Mouse (Mus musculus): Measurements from ENCODE around the gene Cdc45. TPM values are rescaled to one million over a fixed set of nuclear protein-coding genes. Genes with fewer than 3 reads are reported as not detected.
A peak's percentile ranks its signal among the peaks of the same experiment; 100 is the strongest.

Gene Cdc45
- total RNA-seq, 2 experiments from 2014 or later: 1.6 to 1.7 TPM

DNA sequence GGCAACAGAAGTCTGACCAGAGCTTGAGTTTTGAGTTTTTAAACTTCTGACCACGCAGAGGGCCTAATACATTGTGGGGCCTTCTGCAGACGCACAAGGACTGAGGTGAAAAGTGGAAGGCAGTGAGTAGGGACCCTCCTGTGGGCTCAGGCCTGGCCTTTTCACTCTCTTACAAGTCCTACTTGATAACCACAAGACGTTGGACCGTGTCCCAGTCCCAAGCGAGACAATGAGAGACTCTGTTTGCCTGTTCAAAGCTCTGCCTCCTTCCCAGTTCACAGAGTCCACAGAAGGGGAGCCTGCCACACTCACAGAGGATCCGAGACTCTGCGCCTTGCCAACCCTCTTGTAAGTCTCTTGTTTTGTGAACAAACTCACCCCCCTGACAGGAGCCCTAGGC lies 15.1 kb downstream of the Cdc45 start:
- intact Hi-C loops (cut with DNase I): loop anchor here (5.0 kb wide), 1 partner anchor 354 kb away; no protein-coding TSS in a partner anchor
- DNase-seq (ENCODE audit: low spot score in 2 of 2): no peak

DNA sequence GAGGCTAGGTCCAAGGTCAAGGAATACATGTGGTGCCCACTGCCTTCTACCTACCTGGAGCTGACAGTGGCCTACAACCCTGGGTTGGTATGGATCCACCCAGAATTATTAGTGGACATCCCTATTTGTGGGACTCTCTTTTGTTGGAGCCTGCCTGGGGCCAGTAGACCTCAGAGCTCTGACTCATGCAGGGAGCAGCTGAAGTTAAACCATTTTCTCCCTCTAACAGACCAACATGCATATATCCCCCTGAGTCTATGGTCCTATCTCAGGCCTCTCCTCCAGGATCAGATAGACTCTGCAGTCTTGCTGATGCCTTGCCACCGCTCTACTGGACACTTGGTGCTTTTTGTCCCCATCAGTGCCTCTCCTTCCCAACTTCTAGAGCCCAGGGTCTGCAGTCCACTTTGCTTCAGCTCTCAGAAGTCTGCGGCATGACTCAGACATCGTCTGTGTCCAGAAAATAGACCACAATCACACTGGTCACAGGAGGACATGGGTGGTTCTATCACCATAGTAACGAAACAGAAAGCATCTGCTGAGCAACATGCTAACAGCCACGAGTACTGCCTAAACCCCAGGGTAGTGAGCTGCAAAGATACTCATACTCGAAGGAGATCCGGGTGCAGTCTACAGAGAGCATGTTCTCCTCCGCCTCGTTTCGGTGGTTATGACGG lies 16.4 kb downstream of the Cdc45 start:
- peak; percentile 23 to 76 for DNase-seq (ENCODE audit: low spot score in 2 of 2)
- intact Hi-C loops (cut with DNase I): loop anchor here (5.0 kb wide), 1 partner anchor 353 kb away; no protein-coding TSS in a partner anchor

DNA sequence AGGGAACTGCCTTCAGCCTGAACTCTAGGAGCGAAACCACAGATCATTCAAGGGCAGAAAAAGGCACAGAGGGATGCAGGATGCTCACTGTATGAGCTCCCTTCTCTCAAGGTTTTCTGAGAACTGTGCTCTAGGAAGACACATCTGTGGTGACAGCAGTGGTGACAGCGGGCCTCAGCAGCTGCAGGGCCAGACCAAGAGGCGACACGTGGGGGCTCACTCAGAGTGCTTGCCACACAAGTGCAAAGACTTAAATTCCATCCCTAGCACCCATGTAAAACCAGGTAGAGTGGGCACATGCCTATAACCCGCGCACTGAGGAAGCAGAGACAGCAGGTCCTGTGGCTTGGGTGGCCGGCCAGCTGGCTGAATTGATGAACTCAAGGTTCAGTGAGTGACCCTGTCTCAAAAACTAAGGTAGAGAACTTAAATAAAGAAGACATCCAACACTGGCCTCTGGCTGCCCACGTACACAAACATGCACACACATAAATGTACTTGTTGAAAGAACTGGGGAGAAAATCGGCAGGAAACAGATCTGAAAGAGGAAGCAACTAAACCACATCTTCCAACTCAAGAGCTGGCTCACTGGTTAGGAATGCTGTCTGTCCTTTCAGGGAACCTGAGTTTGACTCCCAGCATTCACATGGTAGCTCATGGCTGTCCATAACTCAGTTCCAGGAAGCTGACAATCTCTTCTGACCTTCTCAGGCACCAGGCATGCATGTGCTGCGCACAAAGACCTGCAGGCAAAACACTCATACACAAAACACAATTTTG lies 23.0 kb downstream of the Cdc45 start:
- intact Hi-C loops (cut with DNase I): no loop called here
- no peak for DNase-seq (ENCODE audit: low spot score in 2 of 2)

DNA sequence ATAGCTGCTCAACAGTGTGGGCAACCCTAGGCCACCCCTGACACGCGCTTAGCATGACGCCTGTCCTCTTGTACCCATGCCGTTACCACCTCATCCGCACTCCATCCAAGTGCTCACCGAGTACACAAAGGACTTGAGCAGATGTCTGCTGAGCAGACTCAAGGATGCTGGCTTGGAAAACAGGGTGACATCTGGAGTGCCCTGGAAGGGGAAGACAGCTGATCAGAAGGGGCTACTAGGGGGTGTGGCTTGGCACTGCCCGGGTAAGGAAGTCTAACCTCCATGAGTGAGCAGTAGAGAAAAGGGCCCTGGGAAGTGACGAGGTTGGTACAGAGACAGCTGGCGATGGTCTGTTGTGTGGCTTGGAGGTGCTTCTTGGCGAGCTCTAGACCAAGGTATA lies 25.1 kb downstream of the Cdc45 start:
- intact Hi-C loops (cut with DNase I): no loop called here
- DNase-seq (ENCODE audit: low spot score in 2 of 2): no peak

DNA sequence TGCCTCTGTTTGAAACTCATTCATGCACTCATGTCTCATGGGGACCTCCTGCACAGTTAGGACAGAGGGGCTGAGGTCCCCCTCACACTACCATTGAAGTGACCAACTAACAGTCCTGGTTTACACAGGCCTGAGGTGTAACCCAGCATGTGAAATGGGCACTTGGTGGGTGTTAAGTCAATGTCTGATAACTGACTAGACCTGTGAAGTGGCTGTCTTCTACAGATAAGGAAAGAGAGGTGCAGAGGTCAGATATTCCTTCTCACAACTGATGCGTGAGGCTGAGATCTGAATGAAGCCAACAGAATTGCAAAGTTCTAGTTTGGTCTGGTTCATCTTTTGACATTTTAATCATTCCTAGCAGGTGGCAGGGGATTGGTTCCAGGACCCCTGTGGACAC lies 26.3 kb downstream of the Cdc45 start:
- intact Hi-C loops (cut with DNase I): no loop called here

DNA sequence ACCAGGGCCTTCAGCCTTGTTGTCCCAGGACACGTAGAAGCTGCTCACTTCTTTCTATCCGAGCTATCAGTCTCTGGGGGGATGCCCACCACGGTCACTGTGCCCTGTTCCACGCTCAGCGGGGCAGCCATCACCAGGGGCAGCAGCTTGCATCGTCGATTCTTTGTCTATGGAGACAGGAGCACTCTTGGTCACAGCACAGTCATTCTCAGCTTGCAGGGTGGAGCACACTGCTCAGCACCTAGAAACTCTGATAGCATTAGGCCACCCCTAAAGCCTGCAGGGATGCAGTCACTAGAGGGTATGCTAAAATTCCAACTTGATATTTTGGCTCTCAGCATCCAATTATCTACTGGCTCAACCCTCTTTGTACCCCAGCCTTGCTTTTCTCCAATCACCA lies 26.8 kb downstream of the Cdc45 start:
- intact Hi-C loops (cut with DNase I): no loop called here

More for the DNA sequence above, 26.3 kb downstream of the Cdc45 start:
- no peak for DNase-seq (ENCODE audit: low spot score in 2 of 2)

DNA sequence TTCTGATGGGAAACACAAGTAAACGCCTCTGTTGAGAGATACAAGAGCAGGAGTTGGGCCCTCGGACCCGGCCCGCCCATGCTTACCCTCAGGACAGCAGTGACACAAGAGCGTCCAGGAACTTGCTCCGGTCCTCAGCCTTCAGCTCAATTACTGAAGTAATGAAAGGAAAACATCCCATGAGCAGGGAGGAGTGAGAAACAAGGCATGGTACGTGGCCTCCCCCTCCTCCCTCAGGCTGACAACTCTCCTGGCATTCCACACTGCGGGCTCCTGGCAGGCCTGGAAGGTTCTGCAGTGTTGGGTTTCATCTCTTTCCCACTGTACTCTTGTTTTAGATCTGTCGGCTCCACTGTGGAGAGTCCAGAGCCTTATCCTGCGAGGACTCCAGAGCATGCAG lies 30.0 kb downstream of the Cdc45 start:
- intact Hi-C loops (cut with DNase I): no loop called here
- no peak for DNase-seq (ENCODE audit: low spot score in 2 of 2)

More for the DNA sequence above, 26.8 kb downstream of the Cdc45 start:
- DNase-seq (ENCODE audit: low spot score in 2 of 2): no peak

DNA sequence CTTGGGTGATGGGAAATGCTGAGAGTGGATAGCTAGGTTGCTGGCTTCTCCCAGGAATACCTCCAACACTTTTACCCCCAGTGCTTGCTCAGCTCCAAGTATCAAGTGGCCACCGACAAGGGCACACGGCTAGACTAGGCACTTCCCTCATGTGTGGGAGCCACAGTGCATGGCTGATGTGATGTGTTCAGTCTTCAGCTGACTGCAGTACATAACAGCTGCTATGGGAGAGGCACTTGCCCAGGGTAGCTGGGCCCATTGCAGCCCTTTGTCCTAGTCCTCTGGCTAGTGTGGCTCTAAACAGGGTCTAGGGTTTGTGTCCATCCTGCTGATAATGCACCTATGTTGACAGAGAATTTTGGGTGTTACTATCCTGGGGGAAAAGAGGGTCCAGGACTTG lies 33.3 kb downstream of the Cdc45 start:
- intact Hi-C loops (cut with DNase I): loop anchor here (5.0 kb wide), 1 partner anchor 46 kb away; no protein-coding TSS in a partner anchor
- DNase-seq (ENCODE audit: low spot score in 2 of 2): no peak

DNA sequence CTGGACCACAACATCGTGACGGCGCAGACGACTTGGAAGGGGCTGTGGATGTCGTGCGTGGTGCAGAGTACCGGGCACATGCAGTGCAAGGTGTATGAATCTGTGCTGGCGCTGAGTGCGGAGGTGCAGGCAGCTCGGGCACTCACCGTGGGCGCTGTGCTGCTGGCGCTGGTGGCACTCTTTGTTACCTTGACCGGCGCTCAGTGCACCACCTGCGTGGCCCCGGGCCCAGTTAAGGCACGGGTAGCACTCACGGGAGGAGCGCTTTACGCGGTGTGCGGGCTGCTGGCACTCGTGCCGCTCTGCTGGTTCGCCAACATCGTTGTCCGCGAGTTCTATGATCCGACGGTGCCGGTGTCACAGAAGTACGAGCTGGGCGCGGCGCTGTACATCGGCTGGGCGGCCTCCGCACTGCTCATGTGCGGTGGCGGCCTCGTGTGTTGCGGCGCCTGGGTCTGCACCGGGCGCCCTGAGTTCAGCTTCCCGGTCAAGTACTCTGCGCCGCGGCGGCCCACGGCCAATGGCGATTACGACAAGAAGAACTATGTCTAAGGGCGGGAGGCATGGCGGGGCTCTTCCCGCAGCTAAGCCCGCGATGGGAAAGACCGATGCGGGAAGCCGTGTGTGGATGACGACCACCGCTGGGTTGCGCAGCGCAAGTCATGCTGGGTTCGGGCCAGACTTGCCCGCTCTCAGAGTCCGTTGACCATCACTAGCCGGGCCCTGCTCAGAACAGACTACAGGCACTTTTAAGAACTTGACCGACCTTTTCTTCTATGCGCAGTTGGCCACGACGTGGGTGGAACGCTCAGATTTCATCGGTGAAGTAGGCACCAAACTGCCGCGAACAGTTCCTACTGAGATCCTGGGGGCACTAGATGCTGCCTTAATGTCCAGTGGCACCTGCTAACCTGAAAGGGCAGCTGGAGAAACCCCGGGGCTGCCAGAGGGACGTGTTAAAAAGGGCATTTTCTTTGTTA lies 34.4 kb downstream of the Cdc45 start:
- DNase-seq (ENCODE audit: low spot score in 2 of 2): no peak
- intact Hi-C loops (cut with DNase I): loop anchor here (2.0 to 5.0 kb wide), 2 partner anchors 45 to 73 kb away; no protein-coding TSS in a partner anchor

DNA sequence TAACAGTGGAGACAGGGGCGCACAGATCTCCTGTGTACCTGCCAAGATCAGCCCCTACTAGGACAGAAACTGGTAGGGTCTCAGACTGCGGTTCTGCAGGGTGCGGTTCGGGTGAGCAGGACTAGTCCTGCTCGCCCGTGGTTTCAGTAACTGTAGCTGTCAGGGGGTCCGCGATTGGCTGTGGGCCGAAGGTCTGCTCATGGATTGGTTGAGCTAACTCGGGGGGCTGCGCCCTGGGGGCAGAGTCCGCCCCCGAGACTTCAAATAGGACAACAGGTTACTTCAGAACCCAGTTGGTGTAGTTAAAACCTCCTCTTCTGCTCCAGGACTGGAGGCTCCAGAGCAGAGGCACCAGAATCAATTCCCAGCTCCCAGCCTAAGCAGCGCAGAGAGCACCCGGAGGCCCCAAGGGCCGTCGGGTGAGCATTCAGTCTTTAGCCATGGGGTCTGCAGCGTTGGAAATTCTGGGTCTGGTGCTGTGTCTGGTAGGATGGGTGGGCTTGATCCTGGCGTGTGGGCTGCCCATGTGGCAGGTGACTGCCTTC lies 35.2 kb downstream of the Cdc45 start, which contains the start of gene Cldn5:
Cldn5 (plus strand) TSS at position 292 of the 545 bp plus-strand sequence.
- intact Hi-C loops (cut with DNase I): loop anchor here (2.0 to 5.0 kb wide), 2 partner anchors 44 to 72 kb away; no protein-coding TSS in a partner anchor
- DNase-seq (ENCODE audit: low spot score in 2 of 2): no peak

DNA sequence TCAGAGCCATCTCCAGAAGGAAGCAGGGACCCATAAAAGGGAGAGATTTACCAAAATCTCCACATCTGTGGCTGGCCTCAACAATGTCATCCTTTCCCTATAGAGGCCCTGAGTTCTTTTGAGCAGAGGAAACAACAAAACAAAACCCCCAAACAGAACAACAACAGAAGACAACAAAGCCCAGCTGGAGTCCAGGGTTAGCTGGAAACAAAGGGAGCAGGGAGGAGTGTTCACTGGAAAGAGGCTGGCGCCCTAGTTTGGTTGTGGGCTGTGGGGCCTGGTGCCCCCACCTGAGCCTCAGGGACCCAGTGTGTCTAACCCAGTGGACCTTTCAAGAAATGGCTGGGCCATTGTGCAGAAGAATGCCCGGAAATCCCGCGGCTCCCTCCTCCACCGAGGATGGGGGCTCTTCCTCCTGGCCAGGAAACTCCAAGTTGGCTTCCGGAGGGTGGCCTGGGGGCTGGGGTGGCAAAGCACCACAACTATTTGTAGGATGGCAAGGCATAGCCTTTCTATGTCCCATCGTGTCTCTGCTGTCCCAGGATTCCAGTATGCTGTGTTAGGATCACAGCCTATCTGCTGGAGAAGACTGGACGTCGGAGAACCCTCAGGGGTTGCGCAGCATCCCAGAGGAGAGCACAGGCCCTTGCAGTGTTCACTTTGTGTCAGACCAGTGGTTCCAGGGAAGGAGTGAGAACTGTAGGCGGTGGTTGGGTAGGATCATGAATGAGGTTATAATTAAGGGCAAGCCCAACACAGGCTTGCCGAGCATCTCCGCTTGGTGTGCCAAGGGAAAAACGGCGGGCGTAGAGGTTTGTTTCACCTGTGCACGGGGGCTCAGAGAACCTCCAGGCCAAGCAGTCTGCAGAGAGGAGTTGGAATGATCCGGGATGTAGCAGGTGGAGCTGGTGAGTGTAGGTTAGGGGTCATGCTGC lies 35.9 kb downstream of the Cdc45 start:
- no peak for DNase-seq (ENCODE audit: low spot score in 2 of 2)
- intact Hi-C loops (cut with DNase I): loop anchor here (2.0 to 5.0 kb wide), 2 partner anchors 44 to 71 kb away; no protein-coding TSS in a partner anchor

DNA sequence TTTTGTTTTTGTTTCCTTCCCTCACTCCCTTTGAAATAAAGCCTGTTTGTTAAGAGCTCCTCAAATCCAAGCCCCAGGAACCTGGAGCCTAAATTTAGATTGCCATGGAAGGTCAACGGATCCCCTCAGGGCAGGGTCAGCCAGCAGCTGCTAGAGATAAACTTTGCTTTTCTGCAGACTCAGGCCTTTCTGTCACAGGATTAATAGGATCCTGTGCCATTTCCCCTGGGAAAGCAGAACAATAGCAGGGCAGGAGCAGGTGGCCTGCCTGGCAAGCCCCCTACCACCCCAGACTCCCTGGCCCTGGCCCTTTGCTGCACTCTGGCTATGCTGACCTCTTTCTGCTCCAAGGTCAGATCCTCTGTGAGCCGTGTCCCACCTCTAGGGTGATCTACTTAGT lies 37.9 kb downstream of the Cdc45 start:
- DNase-seq (ENCODE audit: low spot score in 2 of 2): no peak
- intact Hi-C loops (cut with DNase I): no loop called here

DNA sequence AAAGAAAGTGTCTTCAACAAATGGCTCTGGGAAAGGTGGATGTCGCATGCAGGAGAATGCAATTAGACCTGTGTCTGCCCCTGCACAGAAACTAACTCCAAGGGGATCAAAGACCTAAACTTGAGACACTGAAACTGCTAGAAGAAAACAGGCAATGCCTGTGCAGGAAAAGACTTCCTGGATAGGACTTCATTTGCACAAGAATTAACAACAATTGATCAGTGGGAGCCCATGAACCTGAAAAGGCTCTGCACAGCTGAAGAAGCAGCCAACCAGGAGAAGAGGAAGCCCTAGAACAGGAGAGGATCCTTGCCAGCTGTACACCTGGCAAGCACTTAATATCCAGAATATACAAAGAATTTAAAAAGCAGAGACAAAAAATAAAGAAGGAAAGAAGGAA lies 42.3 kb downstream of the Cdc45 start:
- intact Hi-C loops (cut with DNase I): no loop called here
- no peak for DNase-seq (ENCODE audit: low spot score in 2 of 2)

DNA sequence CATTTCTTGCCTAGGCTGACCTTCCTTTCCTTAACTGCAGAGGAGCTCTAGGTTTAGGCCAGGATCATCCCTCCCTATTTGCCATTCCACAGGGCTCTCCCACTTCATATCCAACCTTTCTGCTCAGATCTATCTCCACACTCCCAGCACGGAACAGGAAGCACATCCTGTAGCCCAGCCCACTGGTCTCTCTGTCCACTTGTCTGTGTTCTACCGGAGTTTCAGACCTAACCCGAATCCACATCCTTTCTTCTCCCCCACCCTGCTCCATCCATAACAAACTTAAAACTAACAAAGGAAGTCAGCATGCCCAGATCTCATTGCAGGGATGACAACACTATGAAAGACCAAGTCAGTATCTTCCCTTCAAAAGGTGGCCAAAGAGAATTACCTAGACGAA lies 45.4 kb downstream of the Cdc45 start:
- DNase-seq (ENCODE audit: low spot score in 2 of 2): no peak
- intact Hi-C loops (cut with DNase I): no loop called here

DNA sequence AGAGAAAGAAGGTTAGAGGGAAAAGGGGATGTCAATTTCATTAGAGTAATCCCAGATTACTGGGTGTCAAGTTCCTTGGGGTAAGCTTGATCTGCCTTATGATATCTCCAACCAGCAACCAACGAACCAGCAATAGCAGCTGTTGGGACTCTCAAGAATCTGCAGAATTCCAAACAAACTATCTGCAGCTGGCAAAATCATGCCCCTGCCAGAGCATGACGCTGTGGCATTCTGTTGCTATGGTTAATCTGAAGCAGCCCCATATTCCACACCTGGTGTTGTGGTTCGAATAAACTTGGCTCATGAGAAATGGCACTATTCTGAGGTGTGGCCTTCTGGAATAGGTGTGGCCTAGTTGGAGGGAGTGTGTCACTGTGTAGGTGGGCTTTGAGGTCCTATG lies 48.8 kb downstream of the Cdc45 start:
- DNase-seq (ENCODE audit: low spot score in 2 of 2): no peak
- intact Hi-C loops (cut with DNase I): no loop called here

DNA sequence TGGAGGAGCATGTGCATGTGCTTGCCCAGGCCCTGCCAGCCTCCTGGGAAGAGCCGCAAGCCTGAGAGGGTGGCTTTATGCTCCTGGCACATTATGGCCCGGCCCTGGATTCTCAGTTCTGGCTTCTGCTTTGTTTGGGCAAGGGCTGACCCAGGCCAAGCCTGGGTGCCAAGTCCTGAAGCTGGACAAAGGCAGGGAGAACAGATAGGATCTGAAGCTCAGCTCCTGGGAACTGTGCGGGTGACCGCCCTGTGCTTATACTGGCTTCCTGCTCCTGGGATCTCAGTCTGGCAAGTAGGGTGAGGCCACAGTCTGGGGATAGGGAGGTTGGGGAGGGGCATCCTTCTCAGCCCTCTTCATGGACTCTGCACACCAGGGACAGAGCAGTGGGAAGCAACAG lies 50.1 kb downstream of the Cdc45 start:
- intact Hi-C loops (cut with DNase I): no loop called here
- DNase-seq (ENCODE audit: low spot score in 2 of 2): no peak

DNA sequence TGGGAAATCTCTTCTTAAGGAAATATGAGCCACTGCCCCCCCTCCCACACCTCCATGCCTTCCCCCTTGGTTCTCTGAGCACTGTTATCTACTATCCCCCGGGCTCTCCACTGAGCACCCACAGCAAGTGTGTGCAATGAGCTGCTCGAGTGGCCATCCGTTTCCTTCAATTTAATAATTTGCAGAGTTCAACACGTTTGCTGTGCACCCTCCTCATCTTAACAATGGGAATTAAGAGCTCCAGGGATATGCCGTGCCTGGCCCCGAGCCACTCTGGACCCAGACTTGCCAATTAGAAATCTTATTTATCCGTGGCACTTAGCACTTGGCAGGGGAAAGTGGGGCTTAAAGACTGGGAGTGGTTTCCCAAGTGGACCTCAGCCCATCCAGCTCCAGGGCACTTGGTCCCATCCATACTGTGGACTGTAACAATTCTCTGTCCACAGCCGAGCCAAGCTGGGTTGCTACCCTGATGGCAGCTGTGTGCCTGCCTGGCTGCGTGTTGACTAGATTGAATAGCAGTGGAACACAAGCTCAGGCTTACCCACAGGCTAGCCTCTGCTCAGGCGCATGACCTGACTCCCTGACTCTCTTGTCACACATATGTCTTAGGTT lies 59.8 kb downstream of the Cdc45 start:
- no peak for DNase-seq (ENCODE audit: low spot score in 2 of 2)
- intact Hi-C loops (cut with DNase I): no loop called here

DNA sequence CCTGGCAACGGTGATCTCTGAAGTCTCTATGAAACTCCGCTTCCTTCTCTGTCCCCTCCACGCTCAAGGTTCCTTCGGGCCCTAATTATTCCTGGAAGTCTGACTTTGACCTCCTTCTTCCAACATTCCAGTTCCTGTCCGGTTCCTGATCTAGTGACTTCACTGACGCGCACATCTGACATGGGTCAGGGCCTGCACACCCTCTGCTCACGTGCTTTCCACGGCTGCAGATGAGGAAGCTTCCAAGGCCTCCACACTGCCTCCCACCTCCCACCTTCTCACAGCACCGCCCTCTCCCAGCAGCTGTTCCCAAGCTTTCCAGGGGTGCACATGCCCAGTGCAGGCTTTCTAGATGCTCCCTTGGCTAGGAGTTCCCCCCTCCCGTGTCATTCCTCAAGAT lies 60.7 kb downstream of the Cdc45 start:
- intact Hi-C loops (cut with DNase I): no loop called here
- no peak for DNase-seq (ENCODE audit: low spot score in 2 of 2)

All from left cerebral cortex, postnatal 25 days (tissue).